Mouse (Mus musculus) retina, embryonic 14.5 days (tissue): ENCODE measurements at regions not wholly inside any gene's neighbourhood (a gene's known extent, or its start where the extent isn't known, plus 50 kb on each side); places are given as distances from the start of the nearest gene placed in this dataset.

Experiments
- DNase-seq: peaks from one replicate; pipeline ENCODE4 v3.0.0-alpha.2; 2015; ENCODE audit warnings: low spot score

DNA sequence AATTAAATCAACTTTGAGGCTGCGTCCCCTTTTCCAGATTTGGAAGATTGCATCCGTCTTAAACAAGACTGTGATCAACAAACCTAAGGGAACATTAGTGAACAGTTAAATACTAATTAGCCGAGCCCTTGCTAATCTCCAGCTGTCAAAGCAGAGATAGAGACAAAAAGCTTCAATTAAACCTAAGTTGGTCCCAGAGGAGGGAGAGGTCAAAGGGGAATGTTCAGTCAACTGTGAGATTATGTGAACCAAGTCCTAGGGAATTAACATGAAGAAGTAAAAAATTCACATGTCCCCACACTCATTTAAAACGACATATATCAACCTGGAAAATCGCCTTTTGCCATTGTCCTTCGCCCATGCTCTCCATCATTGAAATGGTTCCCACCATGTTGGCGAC is 59.7 kb upstream of the Tbx20 start:
- peak; percentile 67 for DNase-seq

GRCm38 (mm10) chr9:24848210-24848609 is 74.1 kb upstream of the Tbx20 start:
- DNase-seq: no peak

GRCm38 (mm10) chr9:24859459-24859858 is 85.4 kb upstream of the Tbx20 start:
- DNase-seq: no peak

GRCm38 (mm10) chr9:24866390-24867173 is 92.5 kb upstream of the Tbx20 start:
- DNase-seq: no peak

- DNase-seq: no peak
These were observed 94.6 kb upstream of the Tbx20 start for GRCm38 (mm10) chr9:24868746-24869145.

- no peak for DNase-seq
These were observed 100.5 kb upstream of the Tbx20 start for GRCm38 (mm10) chr9:24874434-24875143.

- DNase-seq: peak; percentile 68
These were observed 104.5 kb upstream of the Tbx20 start for GRCm38 (mm10) chr9:24878384-24879174.

- DNase-seq: no peak
These were observed 105.6 kb upstream of the Tbx20 start for GRCm38 (mm10) chr9:24879662-24880061.

DNA sequence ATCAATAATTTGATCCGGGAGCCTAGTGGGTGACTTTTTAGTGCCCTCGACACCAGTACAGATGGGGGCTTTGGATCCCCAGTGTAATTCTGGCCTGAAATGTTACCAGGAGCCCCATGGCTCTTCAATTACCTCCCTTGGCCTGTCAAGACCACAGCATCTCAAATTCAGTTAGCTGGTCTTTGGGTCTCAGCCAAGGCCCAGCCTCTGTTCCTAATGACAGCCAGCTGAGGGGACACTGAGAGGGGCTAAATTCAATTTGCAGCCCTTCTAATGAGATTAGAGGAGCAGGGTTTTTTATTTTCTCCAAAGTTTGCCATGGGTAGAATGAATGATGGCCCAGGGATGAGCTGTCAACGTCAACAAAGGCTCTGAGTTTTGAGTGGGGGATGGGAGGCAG is 109.9 kb upstream of the Tbx20 start:
- no peak for DNase-seq

GRCm38 (mm10) chr9:24888282-24888681 is 114.2 kb upstream of the Tbx20 start:
- no peak for DNase-seq

DNA sequence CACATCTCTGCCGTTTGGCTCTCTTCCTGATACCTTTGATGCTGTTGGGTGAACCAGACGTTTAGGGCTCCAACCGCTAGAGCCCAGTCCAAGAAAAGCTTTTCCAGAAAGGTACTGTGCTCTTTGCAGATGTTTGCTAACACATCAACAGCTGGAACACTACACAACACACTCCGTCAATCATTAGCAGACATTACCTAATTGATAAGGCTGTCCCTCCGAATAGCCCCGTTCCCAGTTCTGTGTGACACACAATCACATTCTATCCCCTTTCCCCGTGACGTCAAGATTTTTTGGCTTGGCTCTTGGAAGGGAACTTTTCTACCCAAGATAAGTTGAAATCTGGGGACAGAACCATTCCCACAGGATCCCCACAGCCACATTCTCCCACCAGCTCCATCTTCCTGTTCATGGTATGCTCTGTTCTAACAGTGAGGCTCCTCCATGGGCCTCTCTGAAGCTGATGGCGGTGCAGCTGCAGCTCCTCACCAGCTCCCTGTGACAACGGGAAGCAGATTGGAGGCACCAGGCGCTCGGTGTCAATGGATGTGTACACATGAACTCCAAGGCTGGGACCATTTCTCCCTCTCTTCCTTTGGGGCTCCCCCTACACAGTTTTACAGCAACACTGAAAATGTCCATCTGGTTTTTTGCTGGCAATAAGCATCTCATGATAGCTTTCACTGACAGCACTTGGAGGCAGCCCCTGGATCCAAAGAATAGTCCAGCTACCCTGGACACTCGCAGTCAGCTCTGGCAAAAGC is 122.6 kb upstream of the Tbx20 start:
- DNase-seq: no peak

DNA sequence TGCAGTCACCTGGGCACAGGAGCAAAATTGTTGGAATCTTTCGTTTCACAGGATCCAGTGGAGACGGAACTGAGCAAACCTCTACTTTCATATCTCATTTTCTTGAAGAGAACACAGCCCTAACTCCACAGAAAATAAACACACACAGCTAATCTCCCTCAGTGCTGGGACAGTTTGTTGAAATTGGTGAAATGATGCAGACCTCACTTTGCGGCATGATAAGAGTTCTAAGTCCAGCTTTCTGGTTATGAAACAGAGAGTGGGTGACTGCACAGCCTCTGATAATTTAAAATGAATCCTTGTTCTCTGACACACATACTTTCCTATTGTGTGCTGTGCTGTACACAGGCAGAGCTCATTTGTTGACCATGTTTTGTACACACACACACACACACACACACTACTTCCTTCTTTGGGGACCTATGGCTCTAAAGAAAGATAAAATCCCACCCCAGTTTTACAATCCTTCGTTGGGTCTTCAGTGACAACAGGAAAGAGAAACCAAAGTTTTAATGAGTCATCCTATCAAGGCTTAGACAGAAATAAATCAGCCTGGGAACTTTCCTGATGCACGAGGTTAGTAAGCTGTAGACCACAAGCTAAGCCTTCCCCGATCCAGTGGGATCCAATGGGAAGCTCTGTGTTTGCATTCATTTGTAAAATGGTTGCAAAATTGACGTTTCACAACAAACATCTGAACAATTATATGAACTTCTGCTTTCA is 125.3 kb upstream of the Tbx20 start:
- no peak for DNase-seq

GRCm38 (mm10) chr9:24903706-24904105 is 129.6 kb upstream of the Tbx20 start:
- no peak for DNase-seq

DNA sequence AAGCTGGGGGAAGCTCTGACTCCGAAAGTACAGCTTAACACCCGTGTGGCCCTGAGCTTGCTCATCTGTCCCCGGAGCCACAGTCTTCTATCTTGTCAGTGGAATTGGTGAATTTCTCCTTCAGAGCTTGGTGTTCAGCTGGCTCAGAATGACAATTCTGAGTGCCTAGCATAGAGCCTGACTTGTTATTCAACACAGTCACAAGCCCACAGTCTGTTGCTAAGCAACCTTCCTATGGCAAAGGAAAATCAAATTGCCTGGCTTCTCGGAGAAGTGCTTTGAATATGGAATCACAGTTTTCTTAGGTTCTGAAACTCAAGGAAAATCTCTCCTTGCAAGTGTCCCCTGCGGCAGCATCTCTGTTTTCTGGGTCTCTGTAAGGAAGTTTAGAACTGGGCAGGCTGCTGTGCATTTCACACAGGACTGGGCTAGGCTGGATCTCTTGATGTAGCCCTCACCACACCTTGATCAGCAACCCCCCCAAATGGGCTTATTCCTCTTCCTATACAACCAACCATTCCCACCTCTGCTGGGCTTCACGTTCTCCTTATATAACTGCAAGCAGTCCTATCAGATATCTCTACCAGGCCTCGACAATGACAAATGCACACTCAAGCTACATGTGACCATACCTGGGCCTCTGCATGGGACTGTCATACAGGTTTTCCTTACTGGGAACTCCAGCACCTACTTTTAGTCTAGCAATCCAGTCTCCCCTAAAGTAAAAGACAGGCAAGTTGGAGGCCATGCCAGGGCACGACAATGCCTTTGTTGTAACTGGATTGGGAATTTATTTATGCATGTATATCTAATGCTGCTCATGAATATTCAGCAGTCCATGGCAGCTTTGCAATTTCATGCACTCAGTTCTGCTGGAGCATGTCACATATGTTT is 135.2 kb upstream of the Tbx20 start:
- no peak for DNase-seq

DNA sequence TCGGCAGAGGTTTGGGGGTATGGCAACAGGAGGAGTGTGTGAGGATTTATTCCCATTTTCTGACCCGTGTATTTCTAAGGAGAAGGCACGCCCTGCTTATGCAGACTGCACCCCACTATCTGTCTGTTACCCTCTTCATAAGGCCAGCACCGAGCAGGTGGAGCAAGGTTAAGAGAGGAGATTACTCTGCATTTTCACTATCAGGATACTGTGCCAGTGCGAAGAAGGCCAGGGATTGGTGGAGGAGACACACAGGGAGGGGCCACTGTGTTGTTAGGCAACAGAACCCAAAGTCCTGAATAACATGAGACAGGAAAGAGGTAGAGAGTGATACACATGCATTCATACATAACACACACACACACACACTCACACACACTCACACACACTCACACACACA is 136.6 kb upstream of the Tbx20 start:
- no peak for DNase-seq

- DNase-seq: no peak
These were observed 145.9 kb upstream of the Tbx20 start for GRCm38 (mm10) chr9:24920031-24920445.

- DNase-seq: peak; percentile 78
These were observed 148.2 kb upstream of the Tbx20 start for GRCm38 (mm10) chr9:24922051-24922860.

- no peak for DNase-seq
These were observed 149.4 kb upstream of the Tbx20 start for GRCm38 (mm10) chr9:24923514-24923913.

DNA sequence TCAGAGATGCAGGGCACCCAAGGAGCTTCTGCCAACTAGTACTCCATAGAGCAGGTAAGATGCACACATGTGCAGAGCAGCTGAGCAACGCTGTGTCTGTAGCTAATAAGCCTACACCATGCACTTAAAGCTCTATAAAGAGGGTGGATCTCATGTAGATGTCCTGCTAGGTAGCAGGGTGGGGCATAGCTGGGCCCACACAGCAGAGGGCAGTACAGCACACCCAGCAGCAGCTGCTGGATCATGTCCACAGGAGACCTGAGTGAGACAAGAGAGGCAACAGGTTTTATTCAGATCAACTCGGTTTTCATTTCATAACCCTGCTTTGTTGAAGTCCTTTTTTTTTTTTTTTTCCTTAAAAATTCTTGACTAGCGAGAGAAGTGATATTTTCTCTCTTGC is 151.5 kb upstream of the Gm10181 start:
- no peak for DNase-seq
